Mouse (Mus musculus) heart, embryonic 14.5 days (tissue): ENCODE measurements around the gene Gm9817. TPM values are rescaled to one million over a fixed set of nuclear protein-coding genes. Genes with fewer than 3 reads are reported as not detected.

ENCODE experiments used
- ATAC-seq: fragments of 200-750 bp; cut with Nextera tagmentation; 2 replicates; pipeline ENCODE4 v1.8.0; 2017; ENCODE audit warnings: low read depth, moderate TSS enrichment; ENCODE audit not compliant: insufficient number of reproducible peaks, insufficient read depth, low FRiP score
- H3K27ac ChIP-seq, 2 experiments: fragments of 200-500 bp in 1 of 2; fragments of 300-500 bp in 1 of 2; sonication (generic) in 1 of 2; replicated peaks in 1 of 2; 2 replicates each; pipeline ENCODE4 v1.5.1; 2012 to 2014; ENCODE audit warnings: low read depth in 2 of 2, low read length in 2 of 2, control low read depth in 1 of 2, mild to moderate bottlenecking in 1 of 2, mixed read lengths in 1 of 2; ENCODE audit not compliant: control insufficient read depth in 1 of 2, insufficient read depth in 1 of 2
- H3K27me3 ChIP-seq: fragments of 300-500 bp; sonication (generic); 2 replicates; pipeline ENCODE4 v1.6.1; 2014; ENCODE audit warnings: mild to moderate bottlenecking, low read length, control low read depth; ENCODE audit not compliant: control insufficient read depth, insufficient read depth
- H3K36me3 ChIP-seq: fragments of 300-500 bp; sonication (generic); 2 replicates; pipeline ENCODE4 v1.6.1; 2014; ENCODE audit warnings: mild to moderate bottlenecking, control low read depth, low read length, mixed read lengths; ENCODE audit not compliant: control insufficient read depth, insufficient read depth
- H3K4me1 ChIP-seq, 2 experiments: fragments of 200-500 bp in 1 of 2; fragments of 300-500 bp in 1 of 2; sonication (generic) in 1 of 2; 2 replicates each; pipeline ENCODE4 v1.6.1; 2012 to 2014; ENCODE audit warnings: low read length in 2 of 2, control low read depth in 1 of 2, mixed read lengths in 1 of 2; ENCODE audit not compliant: control insufficient read depth in 2 of 2, insufficient read depth in 2 of 2
- H3K4me2 ChIP-seq: fragments of 300-500 bp; sonication (generic); 2 replicates; pipeline ENCODE4 v1.6.1; 2014; ENCODE audit warnings: mild to moderate bottlenecking, low read length
- H3K4me3 ChIP-seq, 2 experiments: fragments of 200-500 bp in 1 of 2; fragments of 300-500 bp in 1 of 2; sonication (generic) in 1 of 2; 2 replicates each; pipeline ENCODE4 v1.5.1; 2012 to 2014; ENCODE audit warnings: low read length in 2 of 2, mild to moderate bottlenecking in 2 of 2, control low read depth in 1 of 2, low read depth in 1 of 2, moderate library complexity in 1 of 2; ENCODE audit not compliant: control insufficient read depth in 1 of 2, insufficient read depth in 1 of 2
- H3K9ac ChIP-seq: fragments of 300-500 bp; sonication (generic); 2 replicates; pipeline ENCODE4 v1.6.1; 2014; ENCODE audit warnings: mild to moderate bottlenecking, low read length
- H3K9me3 ChIP-seq: fragments of 300-500 bp; sonication (generic); 2 replicates; pipeline ENCODE4 v1.6.1; 2016; ENCODE audit warnings: low read length, control low read depth; ENCODE audit not compliant: control insufficient read depth
- WGBS: fragments of 180-500 bp; shearing (Covaris S2); extraction: QIAGEN DNeasy Blood & Tissue Kit; methylation state at CpG from one replicate; pipeline ENCODE4 v1.1.7; 2014; 5-methylcytosine and 5-hydroxymethylcytosine counted together
- polyA plus RNA-seq: library from polyadenylated mRNA; unstranded; fragments of >200 nt; fragmentation: Nextera tagmentation; extraction: Ambion mirVana; gene quantifications from 2 replicates; pipeline ENCODE4 v1.2.1, GENCODE M21; 2014

Gene Gm9817
- polyA plus RNA-seq, 1 experiment from 2014 or later = 0.18 TPM

DNA sequence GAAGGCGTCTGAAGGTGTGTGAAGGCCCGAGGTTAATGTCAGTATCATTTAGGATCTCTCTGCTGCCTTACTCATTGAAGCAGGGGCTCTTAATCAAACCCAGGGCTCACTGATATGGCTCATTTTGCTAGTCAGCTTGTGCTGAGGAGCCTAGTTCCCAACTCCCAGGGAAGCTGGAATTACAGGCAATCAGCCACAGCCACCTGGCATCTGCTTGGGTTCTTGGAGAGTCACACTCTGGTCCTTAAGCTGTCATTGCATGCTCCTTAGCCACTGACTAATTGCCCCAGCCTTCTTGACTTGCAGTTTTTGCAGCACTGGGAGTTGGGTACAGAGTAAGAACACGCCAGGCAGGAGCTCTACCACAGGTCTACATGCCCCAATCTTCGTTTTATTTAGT is 42.1 kb upstream of the Gm9817 start:
- Histone ChIP-seq H3K27me3 (no peaks in the 10 kb centered on the region), H3K36me3 (no peaks in the 10 kb centered on the region), H3K4me3 (no peak overlapping the region), H3K4me1 (peaks cover 4 to 6% of the 10 kb centered on the region in 2 experiments; a peak in 3 of 4 replicates), H3K9ac (no peak overlapping the region), H3K27ac (no peak overlapping the region), H3K4me2 (no peak overlapping the region), H3K9me3 (no peaks in the 10 kb centered on the region)
- no peak for ATAC-seq
- 79% methylated on average over 4 of the region's 4 CpGs for WGBS

DNA sequence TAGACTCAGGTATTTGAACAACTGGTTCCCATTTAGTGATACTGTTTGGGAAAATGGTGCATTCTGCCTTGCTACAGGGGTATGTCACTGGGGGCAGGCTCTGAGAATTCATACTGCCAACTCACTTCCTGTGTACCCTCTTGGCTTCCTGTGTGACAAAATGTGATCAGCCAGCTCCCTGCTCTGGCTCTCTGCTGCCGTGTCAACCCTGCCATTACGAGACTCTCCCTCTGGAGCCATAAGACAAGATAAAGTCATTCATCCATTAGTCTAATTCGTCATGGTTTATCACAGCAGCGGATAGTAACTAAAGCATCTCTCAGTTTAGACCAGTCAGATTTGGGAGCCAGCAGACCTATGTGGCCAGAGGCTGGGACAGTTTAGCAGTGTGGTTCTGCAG is 38.3 kb upstream of the Gm9817 start:
- no peaks in the 10 kb centered on the region for H3K4me1 ChIP-seq
- no peaks in the 10 kb centered on the region for H3K36me3 ChIP-seq
- WGBS = 58% methylated on average over 4 of the region's 4 CpGs
- H3K27me3 ChIP-seq = no peaks in the 10 kb centered on the region
- H3K4me2 ChIP-seq = no peak overlapping the region
- H3K27ac ChIP-seq = no peak overlapping the region
- no peaks in the 10 kb centered on the region for H3K9me3 ChIP-seq
- ATAC-seq = no peak
- no peak overlapping the region for H3K9ac ChIP-seq
- no peak overlapping the region for H3K4me3 ChIP-seq

DNA sequence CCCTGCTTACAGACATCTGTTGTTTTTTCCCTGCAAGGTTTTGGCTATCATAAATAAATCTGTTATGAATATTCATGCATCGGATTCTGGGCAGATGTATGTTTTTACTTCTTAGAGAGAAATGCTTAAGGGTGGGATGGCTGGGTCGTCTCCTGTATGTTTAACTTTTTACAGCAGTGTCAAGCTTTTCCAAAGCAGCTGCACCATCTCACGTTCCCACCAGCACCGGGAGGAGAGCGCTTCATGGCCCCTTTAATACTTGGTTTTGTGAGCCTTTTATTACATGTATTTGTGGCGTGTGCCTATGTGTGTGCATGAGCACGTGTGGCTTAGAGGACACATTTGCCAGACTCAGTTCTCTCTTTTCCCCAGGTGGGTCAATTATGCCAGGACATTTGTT is 37.8 kb upstream of the Gm9817 start:
- Histone ChIP-seq H3K27me3 (no peaks in the 10 kb centered on the region), H3K4me3 (no peak overlapping the region), H3K9ac (no peak overlapping the region), H3K27ac (no peak overlapping the region), H3K9me3 (no peaks in the 10 kb centered on the region), H3K4me2 (no peak overlapping the region), H3K4me1 (no peaks in the 10 kb centered on the region), H3K36me3 (no peaks in the 10 kb centered on the region)
- ATAC-seq = no peak
- WGBS = 83% methylated on average over 7 of the region's 7 CpGs

DNA sequence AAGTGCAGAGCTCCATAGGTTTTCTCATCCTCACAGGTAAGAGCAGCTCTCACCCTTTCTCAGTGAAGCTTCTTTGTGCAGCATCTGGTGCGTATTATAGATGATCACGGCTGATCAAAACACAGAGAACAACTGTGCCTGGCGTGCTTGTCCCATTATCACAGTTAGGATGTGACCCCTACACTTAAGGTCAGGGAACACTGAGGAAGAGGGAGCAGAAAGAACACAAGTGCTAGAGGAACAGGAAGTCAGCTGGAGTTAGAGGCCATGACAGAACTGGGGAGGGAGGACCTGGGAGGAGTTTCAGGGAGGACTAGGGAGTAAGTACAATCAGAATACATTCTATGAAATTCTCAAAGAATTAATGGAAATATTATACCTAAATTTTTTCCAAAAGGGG is 35.0 kb upstream of the Gm9817 start:
- Histone ChIP-seq H3K4me2 (no peak overlapping the region), H3K4me1 (no peaks in the 10 kb centered on the region), H3K9me3 (no peaks in the 10 kb centered on the region), H3K27ac (no peak overlapping the region), H3K27me3 (no peaks in the 10 kb centered on the region), H3K9ac (no peak overlapping the region), H3K4me3 (no peak overlapping the region), H3K36me3 (no peaks in the 10 kb centered on the region)
- ATAC-seq = no peak
- 62% methylated on average over 3 of the region's 3 CpGs for WGBS

DNA sequence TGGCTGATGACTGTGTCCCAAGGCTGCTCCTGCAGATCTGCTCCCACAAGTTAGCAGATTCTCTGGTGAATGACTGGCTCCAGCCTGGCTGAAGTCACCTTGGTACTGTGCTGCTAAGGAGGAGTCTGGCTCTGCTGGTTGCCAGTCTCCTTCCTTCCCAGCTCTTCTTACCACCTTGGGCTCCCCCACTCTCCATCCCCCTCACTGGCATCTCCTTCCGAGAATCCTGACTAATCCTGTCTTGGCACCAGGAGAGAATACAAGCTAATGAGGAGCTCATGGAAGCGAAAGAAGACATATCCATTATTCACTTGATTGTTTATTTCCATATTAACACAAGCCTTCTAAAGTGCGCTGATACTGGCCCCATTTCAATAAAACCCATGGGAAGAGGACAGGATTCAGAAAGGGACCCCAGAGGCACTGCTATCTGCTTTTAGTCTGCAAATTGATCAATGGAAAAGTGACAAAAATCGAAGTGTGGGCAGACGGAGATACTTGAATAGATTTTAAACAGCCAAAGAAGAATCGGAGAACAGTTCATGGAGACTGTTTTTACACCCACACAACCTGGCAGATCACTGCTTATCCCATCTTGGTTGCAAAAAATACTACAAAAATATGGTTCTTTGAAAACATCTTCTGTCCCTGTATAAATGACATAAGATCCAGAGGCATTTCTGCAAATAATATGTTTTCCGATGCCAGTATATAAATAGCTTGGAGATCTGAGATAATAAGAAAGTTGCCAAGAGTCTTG is 29.1 kb upstream of the Gm9817 start:
- H3K4me1 ChIP-seq = peaks cover 0 to 8% of the 10 kb centered on the region in 2 experiments; a peak in 2 of 4 replicates
- 78% methylated on average over 7 of the region's 7 CpGs for WGBS

DNA sequence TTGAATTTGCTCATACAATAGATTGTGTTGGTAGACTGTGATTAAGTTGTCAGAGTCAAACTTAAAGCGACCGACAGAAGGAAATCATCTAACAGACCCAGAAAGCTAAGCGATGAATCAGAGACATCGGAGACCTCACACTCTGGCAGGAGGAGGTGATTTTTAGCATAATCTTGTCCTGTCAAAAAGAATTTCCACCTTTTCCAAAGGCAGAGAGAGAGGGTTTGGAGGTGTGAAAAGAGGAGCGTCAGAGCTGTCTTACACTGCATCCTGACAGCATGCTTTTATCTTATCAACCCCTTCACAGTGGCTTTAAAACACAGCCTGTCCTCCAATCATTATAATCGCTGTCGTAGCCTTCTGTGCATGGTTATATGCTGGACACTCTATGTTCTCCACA is 25.7 kb upstream of the Gm9817 start:
- 16% methylated on average over 7 of the region's 7 CpGs for WGBS
- no peak for ATAC-seq
- Histone ChIP-seq H3K9ac (no peak overlapping the region), H3K27ac (no peak overlapping the region), H3K4me3 (no peak overlapping the region), H3K27me3 (no peaks in the 10 kb centered on the region), H3K36me3 (no peaks in the 10 kb centered on the region), H3K4me1 (peaks cover 0 to 8% of the 10 kb centered on the region in 2 experiments; a peak in 2 of 4 replicates), H3K9me3 (no peaks in the 10 kb centered on the region), H3K4me2 (no peak overlapping the region)

More for the DNA sequence above, 29.1 kb upstream of the Gm9817 start:
- no peak overlapping the region for H3K4me3 ChIP-seq
- ATAC-seq = no peak
- H3K27ac ChIP-seq = no peak overlapping the region
- H3K4me2 ChIP-seq = no peak overlapping the region
- no peaks in the 10 kb centered on the region for H3K27me3 ChIP-seq
- H3K9ac ChIP-seq = no peak overlapping the region
- H3K36me3 ChIP-seq = no peaks in the 10 kb centered on the region
- no peaks in the 10 kb centered on the region for H3K9me3 ChIP-seq

DNA sequence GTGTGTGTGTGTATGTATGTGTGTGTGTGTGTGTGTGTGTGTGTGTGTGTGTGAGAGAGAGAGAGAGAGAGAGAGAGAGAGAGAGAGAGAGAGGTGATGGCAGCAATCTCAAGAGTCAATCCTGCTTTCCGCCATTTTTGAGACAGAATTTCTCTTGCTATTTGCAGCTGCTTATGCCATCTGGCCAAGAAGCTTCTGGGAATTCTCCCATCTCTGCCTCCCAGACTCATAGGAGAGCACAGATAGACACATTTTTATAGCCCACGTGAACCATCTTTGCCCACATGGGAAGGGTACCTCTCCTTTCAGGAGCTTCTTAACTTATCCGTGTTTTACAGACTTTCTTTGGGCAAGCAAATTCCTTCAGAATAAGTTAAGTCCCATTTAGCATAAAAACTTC is 24.6 kb upstream of the Gm9817 start:
- Histone ChIP-seq H3K27me3 (no peaks in the 10 kb centered on the region), H3K9ac (no peak overlapping the region), H3K4me1 (peaks cover 0 to 8% of the 10 kb centered on the region in 2 experiments; a peak in 2 of 4 replicates), H3K9me3 (no peaks in the 10 kb centered on the region), H3K4me2 (no peak overlapping the region), H3K4me3 (no peak overlapping the region), H3K36me3 (no peaks in the 10 kb centered on the region), H3K27ac (no peak overlapping the region)
- no peak for ATAC-seq
- 90% methylated on average over 3 of the region's 3 CpGs for WGBS

DNA sequence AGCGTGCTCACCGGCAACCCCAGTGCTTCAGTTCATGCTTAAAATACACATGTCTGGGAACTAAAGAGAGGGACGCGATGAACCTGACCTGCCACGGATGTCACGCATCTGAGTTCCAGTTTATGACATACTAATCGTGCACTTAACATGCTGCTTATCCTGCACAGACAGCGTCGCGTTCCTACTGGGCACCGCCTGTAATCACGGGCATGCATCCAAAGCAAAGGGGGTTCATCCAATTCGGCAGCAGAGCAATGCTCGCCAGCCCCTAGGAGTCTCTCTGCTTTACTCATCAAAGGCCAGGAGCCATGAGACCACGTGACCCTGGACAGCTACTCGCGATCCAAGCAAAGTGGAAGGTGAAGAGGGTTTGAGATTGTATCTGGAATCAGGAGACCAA is 19.3 kb upstream of the Gm9817 start:
- H3K36me3 ChIP-seq = no peaks in the 10 kb centered on the region
- H3K27me3 ChIP-seq = no peaks in the 10 kb centered on the region
- H3K27ac ChIP-seq = no peak overlapping the region
- no peaks in the 10 kb centered on the region for H3K9me3 ChIP-seq
- ATAC-seq = no peak
- no peak overlapping the region for H3K4me3 ChIP-seq
- no peak overlapping the region for H3K4me2 ChIP-seq
- H3K9ac ChIP-seq = no peak overlapping the region
- H3K4me1 ChIP-seq = peaks cover 10 to 16% of the 10 kb centered on the region in 2 experiments
- WGBS = 72% methylated on average over 17 of the region's 17 CpGs
